Mouse (Mus musculus): ENCODE data around the gene Klra7. TPM values are rescaled to one million over a fixed set of nuclear protein-coding genes. Genes with fewer than 3 reads are reported as not detected.
"Not testable (repeated sequence)": the region's sequence is repeated elsewhere in the genome, so short reads cannot be mapped to it uniquely, and the experiment has no call there.

The Klra7 gene
- total RNA-seq (2021) = not detected
- long read RNA-seq, experiment 1 = 0 reads
- long read RNA-seq, experiment 2 = 0 reads

- DNase-seq (ENCODE audit: low spot score in 2 of 2) = no peak
These were observed at the start of gene Klra7 for GRCm38 (mm10) chr6:130233222-130233621. TSS of gene Klra7 (minus strand) at chr6:130233322.

DNA sequence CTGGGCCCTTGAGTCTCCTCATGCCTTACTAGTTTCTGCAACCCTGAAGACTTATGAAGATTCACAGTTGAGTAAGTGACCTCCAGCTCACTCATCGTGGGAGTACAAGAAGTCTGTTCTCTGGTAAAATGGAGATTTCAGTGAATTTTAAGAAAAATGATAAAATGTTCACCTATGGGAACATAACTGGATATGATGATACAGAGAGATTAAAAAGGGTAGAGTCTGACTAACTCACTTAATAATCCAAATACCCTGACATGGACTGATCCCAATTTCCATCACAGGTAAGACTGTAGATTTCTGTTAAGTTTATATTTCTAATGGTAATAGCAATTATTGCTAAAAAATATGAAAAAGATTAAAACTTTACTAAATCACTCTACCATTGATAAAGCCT is 48.7 kb upstream of the Klra7 start, which contains the start of gene Klra10:
Gene Klra10, minus strand, starts transcription at position 101 of the 400 bp plus-strand sequence.
- not testable (repeated sequence) for DNase-seq (ENCODE audit: low spot score in 2 of 2)

- DNase-seq (ENCODE audit: low spot score in 2 of 2) = no peak
These were observed 22.2 kb upstream of the Klra7 start for GRCm38 (mm10) chr6:130255326-130255725.

DNA sequence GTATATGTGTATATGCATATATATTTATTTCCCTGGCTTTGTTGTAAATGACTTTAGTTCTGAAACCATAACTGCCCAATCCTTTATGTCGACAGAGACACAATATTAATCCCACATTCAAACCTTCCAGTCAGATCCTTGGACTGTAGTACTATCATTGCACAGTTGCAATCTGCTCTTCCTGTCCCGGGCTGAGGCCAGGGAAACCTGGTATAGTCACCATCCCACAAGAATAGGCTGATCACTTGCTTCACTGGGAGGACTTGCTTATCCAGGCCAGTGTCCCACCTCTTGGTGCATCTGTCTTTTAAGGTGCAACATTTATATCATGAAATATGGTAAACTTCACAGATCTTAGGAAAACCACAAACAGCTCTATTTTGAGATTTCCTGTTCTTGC is 4.4 kb upstream of the Klra7 start:
- DNase-seq (ENCODE audit: low spot score in 2 of 2) = no peak

- DNase-seq (ENCODE audit: low spot score in 2 of 2) = no peak
These were observed 3.5 kb upstream of the Klra7 start for GRCm38 (mm10) chr6:130236635-130237034.

- not testable (repeated sequence) for DNase-seq (ENCODE audit: low spot score in 2 of 2)
These were observed 35.7 kb downstream of the Klra7 start for GRCm38 (mm10) chr6:130197453-130197852.

- not testable (repeated sequence) for DNase-seq (ENCODE audit: low spot score in 2 of 2)
These were observed 40.1 kb downstream of the Klra7 start, which contains the start of gene Klra9 for GRCm38 (mm10) chr6:130193012-130193411. TSS of gene Klra9 (minus strand) at chr6:130193112.

Other genes starting within 250 kb of the Klra7 start
- gene Klra6, start 206.4 kb downstream of the Klra7 start, total RNA-seq (2021) = not detected
- not detected for gene Klra4, start 166.1 kb downstream of the Klra7 start, total RNA-seq (2021)
- not detected for gene Klra8, start 103.4 kb downstream of the Klra7 start, total RNA-seq (2021)
- gene Klra9, start 40.2 kb downstream of the Klra7 start, total RNA-seq (2021) = not detected
- not detected for gene Klra10, start 48.6 kb upstream of the Klra7 start, total RNA-seq (2021)
- gene Klra3, start 104.3 kb upstream of the Klra7 start, total RNA-seq (2021) = not detected
- gene Klra1, start 153.6 kb upstream of the Klra7 start, total RNA-seq (2021) = not detected

Measured in gastrocnemius, postnatal 4 days (tissue).